Mouse (Mus musculus): ENCODE results near the gene Lin28b. TPM values are rescaled to one million over a fixed set of nuclear protein-coding genes. Genes with fewer than 3 reads are reported as not detected.
"Not testable (repeated sequence)": the region's sequence is repeated elsewhere in the genome, so short reads cannot be mapped to it uniquely, and the experiment has no call there.

Lin28b gene
- polyA plus RNA-seq, 1 experiment from 2014 or later, result 16.1 TPM

DNA sequence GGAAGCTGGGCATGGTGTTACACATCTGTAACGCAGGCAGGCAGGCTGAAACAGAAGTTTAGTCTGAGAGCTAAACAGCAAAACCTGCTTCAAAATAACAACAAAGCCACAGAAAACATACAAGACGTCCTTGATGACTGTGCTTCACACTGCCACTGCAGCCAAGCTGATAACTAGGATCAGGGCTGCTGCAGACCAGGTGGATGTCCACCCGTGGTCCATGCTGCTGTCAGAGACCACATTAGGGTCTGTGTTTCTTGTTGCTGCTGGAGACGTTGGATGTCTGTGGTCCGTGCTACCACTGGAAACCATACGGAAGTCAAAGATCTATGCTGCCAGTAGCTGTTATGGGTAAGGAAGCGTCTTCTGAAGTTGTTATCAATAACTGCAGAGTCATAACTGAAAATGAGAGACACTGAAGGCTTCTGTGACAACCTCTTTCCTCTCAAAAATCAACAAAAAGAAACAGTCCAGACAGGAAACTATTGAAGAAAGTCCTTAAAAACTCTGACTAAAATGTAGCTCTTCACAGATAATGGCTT lies 86.4 kb downstream of the Lin28b start:
- Histone ChIP-seq H3K9me3 (no peaks in the 10 kb centered on the region), H3K27ac (no peak overlapping the region), H3K4me3 (replicated peaks) (no peak overlapping the region), H3K4me1 (no peaks in the 10 kb centered on the region), H3K9ac (no peak overlapping the region), H3K4me2 (no peak overlapping the region), H3K27me3 (no peaks in the 10 kb centered on the region), H3K36me3 (replicated peaks) (no peaks in the 10 kb centered on the region)
- ATAC-seq (ENCODE audit: low FRiP score), result no peak
- WGBS, result 85% methylated on average over 7 of the region's 7 CpGs

DNA sequence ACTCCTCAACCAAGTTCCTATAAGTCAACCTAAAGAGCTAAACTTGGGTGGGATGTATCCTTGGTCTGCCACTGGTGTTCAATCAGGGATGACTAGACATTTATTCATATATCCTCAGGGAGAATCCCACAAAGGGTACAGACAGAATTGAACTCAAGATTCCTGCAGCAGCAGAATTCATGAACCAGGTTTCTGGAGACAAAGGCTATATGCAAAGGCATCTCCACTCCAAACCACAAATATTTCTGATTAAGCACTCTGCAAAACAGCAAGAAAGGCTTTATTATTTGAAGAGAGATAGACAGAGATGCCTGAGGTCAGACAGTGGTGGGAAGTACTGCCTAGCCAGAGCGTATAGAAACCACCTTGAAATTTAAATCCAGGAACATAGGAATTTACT lies 88.0 kb downstream of the Lin28b start:
- H3K9ac ChIP-seq, result no peak overlapping the region
- no peak overlapping the region for H3K4me3 ChIP-seq (replicated peaks)
- H3K4me2 ChIP-seq, result no peak overlapping the region
- no peak overlapping the region for H3K27ac ChIP-seq
- H3K9me3 ChIP-seq, result no peaks in the 10 kb centered on the region
- H3K27me3 ChIP-seq, result no peaks in the 10 kb centered on the region
- 74% methylated on average over 1 of the region's 1 CpGs for WGBS
- no peaks in the 10 kb centered on the region for H3K36me3 ChIP-seq (replicated peaks)
- no peaks in the 10 kb centered on the region for H3K4me1 ChIP-seq
- no peak for ATAC-seq (ENCODE audit: low FRiP score)

DNA sequence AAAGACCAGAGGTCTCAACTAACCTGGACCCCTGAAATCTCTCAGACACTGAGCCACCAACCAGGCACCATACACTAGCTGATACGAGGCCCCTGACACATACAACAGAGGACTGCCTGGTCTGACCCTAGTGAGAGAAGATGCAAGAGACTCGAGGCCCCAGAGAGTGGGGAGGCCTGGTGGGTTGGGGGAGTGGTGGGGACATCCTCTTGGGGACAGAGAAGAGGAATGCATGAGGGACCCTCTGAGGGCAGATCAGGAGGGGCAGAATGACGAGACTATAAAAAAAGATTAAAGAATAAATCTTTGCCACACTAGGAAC lies 103.6 kb downstream of the Lin28b start:
- no peaks in the 10 kb centered on the region for H3K36me3 ChIP-seq (replicated peaks)
- no peaks in the 10 kb centered on the region for H3K27me3 ChIP-seq
- H3K4me2 ChIP-seq, result no peak overlapping the region
- H3K9me3 ChIP-seq, result no peaks in the 10 kb centered on the region
- H3K4me3 ChIP-seq (replicated peaks), result no peak overlapping the region
- no peak for ATAC-seq (ENCODE audit: low FRiP score)
- no peak overlapping the region for H3K27ac ChIP-seq
- H3K9ac ChIP-seq, result no peak overlapping the region
- WGBS, result 58% methylated on average over 3 of the region's 3 CpGs
- no peaks in the 10 kb centered on the region for H3K4me1 ChIP-seq

DNA sequence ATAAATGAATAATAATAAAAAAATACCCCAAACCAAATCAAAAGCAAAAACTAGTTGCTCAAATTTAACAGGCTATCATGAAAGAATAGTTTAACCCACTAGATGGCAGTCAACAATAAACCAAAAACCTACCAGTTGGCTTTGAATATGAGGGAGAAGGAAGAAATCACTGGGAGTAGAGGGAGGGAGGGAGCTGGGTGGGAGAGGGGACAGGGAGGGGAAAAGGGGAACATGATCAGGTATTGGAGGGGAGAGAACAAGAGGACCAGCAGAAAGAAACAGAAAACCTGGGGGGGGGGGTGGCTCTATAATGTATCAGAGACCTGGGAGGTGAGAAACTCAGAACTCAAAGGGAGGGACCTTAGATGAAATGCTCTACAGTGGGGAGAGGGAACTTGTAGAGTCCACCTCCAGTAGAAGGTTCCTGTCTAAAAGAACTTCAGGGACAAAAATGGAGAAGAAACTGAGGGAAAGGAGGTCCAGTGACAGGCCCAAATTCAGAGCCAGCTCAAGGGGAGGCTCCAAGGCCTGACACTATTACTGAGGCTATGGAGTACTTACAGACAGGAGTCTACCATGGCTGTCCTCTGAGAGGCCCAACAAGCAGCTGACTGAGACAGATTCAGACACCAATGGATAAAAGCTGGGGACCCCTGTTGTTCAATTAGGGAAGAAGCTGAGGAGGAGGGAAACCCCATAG lies 104.1 kb downstream of the Lin28b start:
- peak; percentile 55; the same call in 1 of the 2 replicates for ATAC-seq (ENCODE audit: low FRiP score)

DNA sequence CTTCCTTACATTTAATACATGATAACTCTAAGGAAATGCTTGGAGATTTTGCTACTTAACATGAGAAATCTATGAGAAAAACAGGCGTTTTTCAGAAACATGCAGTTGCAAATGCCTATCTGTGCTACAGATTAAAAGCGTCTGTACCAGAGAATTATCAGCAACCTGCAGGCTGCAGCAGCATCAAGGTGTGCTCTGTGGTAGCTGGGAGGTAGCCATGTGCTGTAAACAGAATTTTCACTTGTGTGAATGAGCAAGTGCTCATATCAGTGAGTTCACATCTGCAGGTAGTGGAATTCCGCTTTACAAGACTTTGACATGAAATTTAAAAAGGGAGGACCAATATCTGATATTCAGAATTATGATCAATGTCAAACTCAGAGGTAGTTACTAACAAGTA lies 107.9 kb downstream of the Lin28b start:
- H3K36me3 ChIP-seq (replicated peaks), result no peaks in the 10 kb centered on the region
- H3K9me3 ChIP-seq, result no peaks in the 10 kb centered on the region
- ATAC-seq (ENCODE audit: low FRiP score), result no peak
- H3K9ac ChIP-seq, result no peak overlapping the region
- H3K4me2 ChIP-seq, result no peak overlapping the region
- H3K4me1 ChIP-seq, result no peaks in the 10 kb centered on the region
- 88% methylated on average over 3 of the region's 3 CpGs for WGBS
- H3K27me3 ChIP-seq, result no peaks in the 10 kb centered on the region
- no peak overlapping the region for H3K27ac ChIP-seq
- H3K4me3 ChIP-seq (replicated peaks), result no peak overlapping the region

More for the DNA sequence above, 104.1 kb downstream of the Lin28b start:
- Histone ChIP-seq H3K27me3 (no peaks in the 10 kb centered on the region), H3K9ac (no peak overlapping the region), H3K4me1 (no peaks in the 10 kb centered on the region), H3K9me3 (no peaks in the 10 kb centered on the region), H3K4me2 (no peak overlapping the region), H3K36me3 (replicated peaks) (no peaks in the 10 kb centered on the region), H3K27ac (no peak overlapping the region), H3K4me3 (replicated peaks) (no peak overlapping the region)

DNA sequence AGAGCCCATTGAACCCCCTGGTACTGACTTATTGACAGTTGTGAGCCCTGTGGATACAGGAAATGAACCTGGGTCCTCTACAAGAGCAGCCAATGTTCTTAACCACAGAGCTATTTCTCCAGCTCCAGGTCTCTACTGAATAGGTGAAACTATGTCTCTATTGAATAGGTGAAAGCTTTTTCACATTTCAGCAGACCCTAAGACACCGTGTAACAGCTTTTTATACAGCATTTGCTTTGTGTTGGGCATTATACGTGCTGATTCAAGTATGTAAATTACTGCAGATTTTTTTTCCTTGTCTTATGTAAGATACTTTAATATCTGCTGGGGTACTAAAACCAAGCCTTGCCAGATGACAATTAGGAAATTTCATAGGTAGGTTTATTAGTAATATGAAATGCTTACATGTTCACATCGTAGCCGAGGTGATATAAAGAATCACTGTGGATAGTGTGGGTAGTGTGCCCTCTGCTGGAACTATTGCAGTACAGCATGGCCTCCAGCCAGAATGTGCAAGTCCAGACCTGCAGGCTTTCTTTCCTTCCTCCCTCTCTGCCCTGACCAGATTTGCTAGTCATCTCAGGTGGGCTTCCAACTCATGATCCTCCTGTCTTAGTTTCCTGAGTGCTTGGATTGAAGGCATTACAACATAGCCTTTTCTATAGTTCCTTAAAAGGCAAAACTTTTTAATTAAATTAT lies 113.1 kb downstream of the Lin28b start:
- ATAC-seq (ENCODE audit: low FRiP score), result peak; percentile 72
- Histone ChIP-seq H3K36me3 (replicated peaks) (no peaks in the 10 kb centered on the region), H3K4me1 (no peaks in the 10 kb centered on the region), H3K4me2 (no peak overlapping the region), H3K27me3 (no peaks in the 10 kb centered on the region), H3K4me3 (replicated peaks) (no peak overlapping the region), H3K9me3 (no peaks in the 10 kb centered on the region), H3K9ac (no peak overlapping the region), H3K27ac (no peak overlapping the region)
- WGBS, result 65% methylated on average over 4 of the region's 4 CpGs

DNA sequence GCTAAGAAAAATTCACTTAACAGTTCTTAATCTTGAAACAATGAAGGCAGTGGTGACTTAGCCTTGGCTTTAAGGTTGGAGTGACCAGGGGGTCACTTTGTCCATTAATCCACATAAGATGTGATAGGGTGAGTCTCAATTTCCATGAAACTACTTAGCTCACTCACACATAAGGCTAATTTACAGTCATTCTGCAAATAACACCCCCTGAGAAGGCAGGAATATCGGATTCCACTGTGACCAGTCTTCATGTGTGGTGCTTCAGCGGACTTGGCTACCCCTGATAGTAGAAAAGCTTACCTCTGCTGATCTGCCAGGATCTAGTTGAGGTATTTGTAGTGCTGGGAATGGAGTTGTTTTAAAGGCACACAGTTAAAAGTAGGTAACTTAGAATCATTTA lies 115.7 kb downstream of the Lin28b start:
- 84% methylated on average over 2 of the region's 2 CpGs for WGBS
- no peak for ATAC-seq (ENCODE audit: low FRiP score)

DNA sequence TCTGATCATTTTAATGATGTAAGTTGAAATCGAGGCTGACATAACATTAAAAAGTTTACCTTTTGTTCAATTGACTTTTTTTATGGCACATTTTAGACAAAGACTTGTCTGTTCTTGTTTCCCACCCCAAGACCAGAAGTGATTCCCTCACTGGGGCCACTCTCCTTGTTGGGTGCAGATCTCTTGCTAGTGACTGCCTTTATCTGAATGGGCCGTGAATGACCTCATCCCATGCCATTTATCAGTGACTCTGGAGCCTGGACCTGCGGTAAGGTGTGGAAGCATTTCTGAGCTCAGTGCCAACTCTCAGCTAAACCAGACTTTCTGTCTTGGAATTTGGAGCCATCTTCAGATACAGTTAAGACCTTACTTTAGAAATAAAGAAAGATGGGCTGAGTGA lies 116.6 kb downstream of the Lin28b start:
- no peak overlapping the region for H3K9ac ChIP-seq
- H3K4me2 ChIP-seq, result no peak overlapping the region
- no peaks in the 10 kb centered on the region for H3K9me3 ChIP-seq
- H3K27ac ChIP-seq, result no peak overlapping the region
- no peak for ATAC-seq (ENCODE audit: low FRiP score)
- H3K27me3 ChIP-seq, result no peaks in the 10 kb centered on the region
- WGBS, result 86% methylated on average over 3 of the region's 3 CpGs
- no peaks in the 10 kb centered on the region for H3K4me1 ChIP-seq
- no peaks in the 10 kb centered on the region for H3K36me3 ChIP-seq (replicated peaks)
- H3K4me3 ChIP-seq (replicated peaks), result no peak overlapping the region

More for the DNA sequence above, 115.7 kb downstream of the Lin28b start:
- no peak overlapping the region for H3K4me3 ChIP-seq (replicated peaks)
- no peak overlapping the region for H3K9ac ChIP-seq
- no peaks in the 10 kb centered on the region for H3K27me3 ChIP-seq
- H3K9me3 ChIP-seq, result no peaks in the 10 kb centered on the region
- no peak overlapping the region for H3K27ac ChIP-seq
- no peak overlapping the region for H3K4me2 ChIP-seq
- no peaks in the 10 kb centered on the region for H3K36me3 ChIP-seq (replicated peaks)
- H3K4me1 ChIP-seq, result no peaks in the 10 kb centered on the region

DNA sequence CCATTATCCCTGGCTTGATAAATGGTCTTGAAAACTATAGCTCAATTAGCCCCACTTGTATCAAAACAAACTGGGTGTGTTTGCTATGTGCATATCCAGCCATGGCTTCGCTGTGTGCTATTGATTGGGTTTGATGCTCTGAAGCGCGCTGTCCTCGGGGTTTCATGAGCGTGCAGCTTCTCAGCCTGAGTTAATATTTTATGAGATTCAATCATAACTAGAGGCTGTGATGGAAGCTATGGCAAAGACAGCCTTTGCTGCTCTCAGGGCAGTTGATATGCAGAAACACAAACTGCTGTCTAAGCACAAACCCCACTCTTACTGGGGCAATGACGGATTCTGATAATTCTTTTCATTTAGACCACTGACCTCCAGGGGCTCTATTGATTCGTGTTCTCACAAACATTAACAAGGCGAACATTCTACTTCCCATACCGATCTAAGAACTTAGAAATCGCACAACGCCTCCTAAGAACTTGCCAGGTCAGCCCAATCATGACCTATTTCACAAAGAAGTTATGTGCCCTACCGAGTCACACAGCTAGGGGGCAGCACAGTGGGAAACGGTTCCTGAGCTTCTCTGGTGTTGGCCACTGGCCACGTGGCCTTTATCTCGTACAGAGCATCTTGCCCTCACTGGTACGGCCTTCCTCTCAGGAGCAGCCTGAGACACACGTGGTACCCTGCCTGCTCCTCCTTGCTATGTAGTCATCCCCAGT lies 119.0 kb downstream of the Lin28b start:
- no peak for ATAC-seq (ENCODE audit: low FRiP score)
- H3K9ac ChIP-seq, result no peak overlapping the region
- no peak overlapping the region for H3K4me3 ChIP-seq (replicated peaks)
- 91% methylated on average over 17 of the region's 17 CpGs for WGBS
- no peak overlapping the region for H3K4me2 ChIP-seq
- no peaks in the 10 kb centered on the region for H3K36me3 ChIP-seq (replicated peaks)
- H3K27ac ChIP-seq, result no peak overlapping the region
- H3K27me3 ChIP-seq, result no peaks in the 10 kb centered on the region
- H3K4me1 ChIP-seq, result peaks cover 6% of the 10 kb centered on the region; the same call in 1 of the 2 replicates
- no peaks in the 10 kb centered on the region for H3K9me3 ChIP-seq

DNA sequence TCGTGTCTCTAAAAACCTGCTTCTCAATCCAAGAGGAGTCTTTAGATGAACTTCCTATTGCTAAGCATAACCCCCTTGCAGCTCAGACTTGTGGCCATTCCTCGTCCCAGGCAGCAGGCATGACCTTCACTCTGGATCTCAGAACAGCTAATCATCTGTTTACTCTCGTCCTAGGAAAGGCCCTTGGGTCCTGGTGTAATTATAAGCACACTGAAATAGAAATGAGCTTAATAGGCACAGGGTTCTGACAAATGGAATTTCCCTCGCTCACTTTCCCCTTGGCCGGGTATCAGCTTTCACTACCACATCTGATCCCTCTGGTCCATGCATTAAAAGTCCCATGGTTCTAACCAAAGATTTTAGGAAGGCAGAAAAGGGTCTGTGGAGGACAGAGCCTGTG lies 122.8 kb downstream of the Lin28b start:
- H3K4me1 ChIP-seq, result peaks cover 6% of the 10 kb centered on the region; the same call in 1 of the 2 replicates
- WGBS, result 48% methylated on average over 5 of the region's 5 CpGs
- no peaks in the 10 kb centered on the region for H3K9me3 ChIP-seq
- H3K4me3 ChIP-seq (replicated peaks), result no peak overlapping the region
- no peak overlapping the region for H3K9ac ChIP-seq
- H3K4me2 ChIP-seq, result no peak overlapping the region
- no peaks in the 10 kb centered on the region for H3K36me3 ChIP-seq (replicated peaks)
- no peak overlapping the region for H3K27ac ChIP-seq
- no peak for ATAC-seq (ENCODE audit: low FRiP score)
- H3K27me3 ChIP-seq, result no peaks in the 10 kb centered on the region

DNA sequence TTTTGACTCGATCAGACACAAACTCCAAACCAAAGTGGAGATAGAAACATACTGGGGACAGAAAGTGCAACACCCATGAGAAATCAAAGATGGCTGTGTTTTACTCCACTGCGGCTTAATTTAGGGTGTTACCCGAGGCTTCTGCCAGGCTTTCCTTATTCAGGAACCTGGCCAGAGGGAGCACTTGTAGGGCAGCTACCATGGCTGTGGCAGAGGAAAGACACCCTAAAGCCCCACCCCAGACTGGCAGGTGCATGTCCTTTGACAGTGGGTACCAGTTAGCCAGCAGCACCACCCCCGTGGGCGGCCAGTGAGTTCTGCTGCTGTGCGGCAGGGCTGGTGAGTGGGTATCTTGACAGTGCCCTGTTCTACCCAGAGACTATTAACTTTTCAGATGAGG lies 130.1 kb downstream of the Lin28b start:
- H3K4me3 ChIP-seq (replicated peaks), result no peak overlapping the region
- H3K36me3 ChIP-seq (replicated peaks), result no peaks in the 10 kb centered on the region
- H3K9me3 ChIP-seq, result no peaks in the 10 kb centered on the region
- H3K4me1 ChIP-seq, result no peaks in the 10 kb centered on the region
- ATAC-seq (ENCODE audit: low FRiP score), result no peak
- H3K9ac ChIP-seq, result no peak overlapping the region
- WGBS, result 95% methylated on average over 6 of the region's 6 CpGs
- no peak overlapping the region for H3K27ac ChIP-seq
- H3K4me2 ChIP-seq, result no peak overlapping the region
- no peaks in the 10 kb centered on the region for H3K27me3 ChIP-seq

DNA sequence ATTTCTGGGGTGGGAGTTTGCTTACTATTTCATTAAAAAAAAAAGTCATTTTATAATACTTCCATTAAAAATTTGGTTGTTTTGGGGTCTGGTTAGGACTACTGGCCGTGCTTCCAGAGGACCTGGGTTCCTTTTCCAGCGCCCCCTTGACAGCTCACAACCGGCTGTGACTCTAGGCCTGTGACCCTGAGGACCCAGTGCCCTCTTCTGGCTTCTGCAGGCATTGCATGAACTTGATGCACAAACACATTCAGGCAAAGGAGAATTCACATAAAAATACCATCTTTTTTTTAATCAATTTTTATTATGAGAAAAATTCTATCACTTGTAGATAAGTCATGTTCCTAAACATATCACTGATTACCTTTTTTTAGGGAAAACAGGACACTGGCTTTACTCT lies 138.1 kb downstream of the Lin28b start:
- not testable (repeated sequence) for H3K36me3 ChIP-seq (replicated peaks); H3K4me3 ChIP-seq (replicated peaks); ATAC-seq (ENCODE audit: low FRiP score); H3K9me3 ChIP-seq; H3K9ac ChIP-seq; H3K4me1 ChIP-seq; H3K27me3 ChIP-seq; H3K27ac ChIP-seq; H3K4me2 ChIP-seq
- 84% methylated on average over 3 of the region's 3 CpGs for WGBS

All from forebrain, embryonic 12.5 days (tissue).